Mouse (Mus musculus): ENCODE measurements around the gene Ppp1r3d.

Gene Ppp1r3d

GRCm38 (mm10) chr2:178413481-178414260 is 601 bp downstream of the Ppp1r3d start:
- no peak for DNase-seq (ENCODE audit: low spot score)

GRCm38 (mm10) chr2:178413081-178413480 is 1.2 kb downstream of the Ppp1r3d start:
- no peak for DNase-seq (ENCODE audit: low spot score)

GRCm38 (mm10) chr2:178412598-178412997 is 1.7 kb downstream of the Ppp1r3d start:
- no peak for DNase-seq (ENCODE audit: low spot score)

GRCm38 (mm10) chr2:178410286-178410685 is 4.0 kb downstream of the Ppp1r3d start:
- DNase-seq (ENCODE audit: low spot score): no peak

- DNase-seq (ENCODE audit: low spot score): no peak
These were observed 5.2 kb downstream of the Ppp1r3d start for GRCm38 (mm10) chr2:178409024-178409423.

GRCm38 (mm10) chr2:178407053-178407815 is 7.0 kb downstream of the Ppp1r3d start, which contains the start of gene Sycp2:
Gene Sycp2 (minus strand): TSS chr2:178407685.
- no peak for DNase-seq (ENCODE audit: low spot score)

Measured in urinary bladder, postnatal 10 days (tissue).